Mouse (Mus musculus): ENCODE results near the gene Zfp950.

- TF ChIP-seq CTCF (IDR thresholded peaks at IDR 0.05), result no peak
- no peak for TF ChIP-seq EP300 (IDR thresholded peaks at IDR 0.05)
Measured at GRCm38 (mm10) chr19:61175756-61176324, 35.2 kb upstream of the Zfp950 start, which contains the start of gene Gm7102.
